Mouse (Mus musculus) G1E (cell line): ENCODE measurements around the gene Cux1. TPM values are rescaled to one million over a fixed set of nuclear protein-coding genes. Genes with fewer than 3 reads are reported as not detected.
"Not testable (repeated sequence)": the region's sequence is repeated elsewhere in the genome, so short reads cannot be mapped to it uniquely, and the experiment has no call there.

Experiments
- ATAC-seq: 2 replicates; pipeline ENCODE4 v1.8.0; 2016; ENCODE audit warnings: mild to moderate bottlenecking; ENCODE audit not compliant: insufficient number of reproducible peaks, poor library complexity, low FRiP score, severe bottlenecking; ENCODE audit errors: extremely low read depth
- DNase-seq: peaks from one replicate; pipeline ENCODE4 v3.0.0; 2012; ENCODE audit warnings: low spot score
- H3K27me3 ChIP-seq: 2 replicates; pipeline ENCODE4 v1.6.1; 2012; ENCODE audit warnings: mild to moderate bottlenecking, low read length, inconsistent platforms; ENCODE audit not compliant: insufficient read depth
- H3K36me3 ChIP-seq: replicated peaks from 2 replicates; pipeline ENCODE3; 2012; ENCODE audit warnings: mild to moderate bottlenecking, inconsistent platforms
- H3K4me1 ChIP-seq: 2 replicates; pipeline ENCODE4 v1.6.1; 2012; ENCODE audit warnings: low read depth, low read length, inconsistent platforms, mixed read lengths; ENCODE audit not compliant: insufficient read depth
- H3K4me3 ChIP-seq: 2 replicates; pipeline ENCODE4 v1.5.1; 2012; ENCODE audit warnings: low read depth, mild to moderate bottlenecking, inconsistent platforms, low read length, moderate library complexity, mixed read lengths
- H3K9me3 ChIP-seq: replicated peaks from 2 replicates; pipeline ENCODE4 v1.6.1; 2012; ENCODE audit warnings: inconsistent platforms
- CTCF ChIP-seq: IDR thresholded peaks from 2 replicates; pipeline ENCODE4 v1.5.1; 2012; ENCODE audit warnings: low read depth, low read length, inconsistent platforms, mixed read lengths
- GATA1 ChIP-seq: IDR thresholded peaks from 2 replicates; pipeline ENCODE4 v1.6.1; 2012; ENCODE audit warnings: borderline replicate concordance, low read length, inconsistent platforms, mixed read lengths
- GATA2 ChIP-seq: IDR thresholded peaks from 2 replicates; pipeline ENCODE4 v1.6.1; 2012; ENCODE audit warnings: low read depth, low read length, inconsistent platforms, borderline replicate concordance
- POLR2AphosphoS5 ChIP-seq: IDR thresholded peaks from 2 replicates; pipeline ENCODE4 v1.6.1; 2012; ENCODE audit warnings: low read depth, low read length, inconsistent platforms; ENCODE audit not compliant: insufficient replicate concordance
- TAL1 ChIP-seq: conservative IDR thresholded peaks from 2 replicates; pipeline ENCODE4 v1.6.1; 2012; ENCODE audit warnings: low read depth, low read length, inconsistent platforms, mixed read lengths
- polyA plus RNA-seq: library from polyadenylated mRNA; stranded (reverse); fragments of >175 nt; gene quantifications from 2 replicates; pipeline ENCODE4 v1.2.3, GENCODE M21; 2012
- total RNA-seq, 2 experiments: library from RNA; stranded (forward) in 1 of 2; stranded (reverse) in 1 of 2; fragments of 200-1000 nt in 1 of 2; fragments of >200 nt in 1 of 2; fragmentation: Nextera tagmentation in 1 of 2; gene quantifications; 2 replicates each; pipeline ENCODE4 v1.2.3; 2014 to 2017

Gene Cux1
- total and polyA plus RNA-seq, 3 experiments: 0.03 to 0.11 TPM; not detected in 1

DNA sequence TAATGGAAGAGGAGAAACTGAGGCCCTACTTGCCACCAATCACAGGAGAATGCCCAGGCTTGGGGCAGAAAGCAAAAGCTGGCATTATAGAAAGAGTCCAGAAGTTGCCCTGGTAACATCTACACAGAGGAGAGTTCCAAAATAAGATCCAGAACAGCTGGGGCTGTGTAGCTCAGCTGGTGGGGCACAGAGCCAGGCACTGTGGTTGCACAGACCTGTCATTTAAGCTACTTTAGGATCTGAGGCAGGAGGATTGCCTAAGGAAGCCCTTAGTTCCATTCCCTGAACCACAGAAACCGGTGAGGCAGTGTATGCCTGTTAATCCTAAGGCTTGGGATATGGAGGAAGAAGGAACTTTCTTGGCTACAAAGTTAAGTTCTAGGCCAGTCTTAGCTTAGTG, 92.1 kb downstream of the Cux1 start:
- Histone ChIP-seq H3K4me1 (no peaks in the 10 kb centered on the region), H3K27me3 (peaks cover 2% of the 10 kb centered on the region; the same call in 1 of the 2 replicates), H3K9me3 (no peaks in the 10 kb centered on the region), H3K36me3 (no peaks in the 10 kb centered on the region), H3K4me3 (no peak overlapping the region)
- TF ChIP-seq CTCF (no peak), POLR2AphosphoS5 (no peak)
- DNase-seq: no peak
- ATAC-seq: no peak

DNA sequence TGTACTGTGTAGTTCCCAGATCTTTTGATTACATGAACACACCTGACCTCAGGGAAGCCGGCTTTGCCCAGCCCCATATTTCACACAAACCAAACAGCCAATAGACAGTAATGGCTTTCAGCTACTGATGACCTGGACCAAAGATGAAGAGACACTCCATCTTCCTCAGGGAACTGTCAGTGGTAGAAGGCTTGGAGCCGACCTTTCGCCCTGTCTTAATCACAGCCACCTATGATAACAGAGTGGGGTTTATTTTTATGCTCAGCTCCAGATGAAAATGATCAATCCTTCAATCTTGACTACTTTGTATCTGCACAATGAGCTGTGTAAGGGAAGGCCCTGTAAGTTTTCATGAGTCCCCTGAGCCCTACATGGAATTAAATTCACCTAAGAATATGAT, 93.2 kb downstream of the Cux1 start:
- Histone ChIP-seq H3K36me3 (no peaks in the 10 kb centered on the region), H3K9me3 (no peaks in the 10 kb centered on the region), H3K4me3 (no peak overlapping the region), H3K27me3 (peaks cover 7% of the 10 kb centered on the region; the same call in 1 of the 2 replicates), H3K4me1 (no peaks in the 10 kb centered on the region)
- DNase-seq: no peak
- TF ChIP-seq CTCF (no peak), GATA1 (no peak), GATA2 (no peak), POLR2AphosphoS5 (no peak), TAL1 (no peak)
- ATAC-seq: no peak

DNA sequence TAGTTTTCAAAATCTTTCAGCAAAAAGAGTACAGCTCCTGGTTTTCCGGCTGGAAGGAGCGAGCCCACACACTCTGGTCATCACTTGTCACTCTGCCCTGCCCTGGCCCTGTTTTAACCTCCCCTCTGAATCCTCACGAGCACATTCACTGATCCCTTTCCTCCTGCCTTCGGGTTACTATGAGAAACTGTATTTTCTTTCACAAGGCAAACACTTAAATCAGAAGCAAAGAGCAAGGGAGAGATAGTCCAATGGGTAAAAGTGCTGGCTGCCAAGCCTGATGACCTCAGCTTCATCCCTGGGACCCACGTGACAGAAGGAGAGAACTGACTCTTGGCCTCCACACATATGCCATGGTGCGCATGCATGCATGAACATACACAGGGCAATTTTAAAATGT, 94.0 kb downstream of the Cux1 start:
- ATAC-seq (no peak), DNase-seq (no peak)
- Histone ChIP-seq H3K4me1 (no peaks in the 10 kb centered on the region), H3K27me3 (peaks cover 8% of the 10 kb centered on the region; the same call in 1 of the 2 replicates), H3K9me3 (no peaks in the 10 kb centered on the region), H3K36me3 (no peaks in the 10 kb centered on the region), H3K4me3 (no peak overlapping the region)
- TF ChIP-seq TAL1 (no peak), CTCF (no peak), POLR2AphosphoS5 (no peak), GATA1 (no peak), GATA2 (no peak)

DNA sequence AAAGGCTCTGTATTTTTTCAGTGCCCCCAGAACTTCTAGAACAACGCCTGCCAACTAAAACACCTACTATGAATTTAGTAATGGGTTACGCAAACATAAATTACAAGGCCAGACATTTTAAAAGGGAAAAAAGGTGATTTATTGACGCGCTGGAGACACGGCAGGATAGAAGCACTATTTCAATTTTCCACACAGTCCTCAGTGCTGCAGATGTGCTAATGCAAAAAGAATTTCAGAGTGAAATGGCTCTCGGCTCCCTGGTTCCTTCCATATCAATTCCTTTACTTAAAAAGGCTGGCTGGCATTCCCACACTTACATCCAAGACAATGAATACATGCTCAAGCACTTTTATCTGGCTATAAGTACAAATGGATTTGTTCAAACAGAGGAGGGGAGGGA, 94.4 kb downstream of the Cux1 start:
- DNase-seq (no peak), ATAC-seq (no peak)
- Histone ChIP-seq H3K4me1 (no peaks in the 10 kb centered on the region), H3K36me3 (no peaks in the 10 kb centered on the region), H3K27me3 (peaks cover 8% of the 10 kb centered on the region; the same call in 1 of the 2 replicates), H3K4me3 (no peak overlapping the region), H3K9me3 (no peaks in the 10 kb centered on the region)
- TF ChIP-seq POLR2AphosphoS5 (no peak), GATA1 (no peak), TAL1 (no peak), GATA2 (no peak), CTCF (no peak)

DNA sequence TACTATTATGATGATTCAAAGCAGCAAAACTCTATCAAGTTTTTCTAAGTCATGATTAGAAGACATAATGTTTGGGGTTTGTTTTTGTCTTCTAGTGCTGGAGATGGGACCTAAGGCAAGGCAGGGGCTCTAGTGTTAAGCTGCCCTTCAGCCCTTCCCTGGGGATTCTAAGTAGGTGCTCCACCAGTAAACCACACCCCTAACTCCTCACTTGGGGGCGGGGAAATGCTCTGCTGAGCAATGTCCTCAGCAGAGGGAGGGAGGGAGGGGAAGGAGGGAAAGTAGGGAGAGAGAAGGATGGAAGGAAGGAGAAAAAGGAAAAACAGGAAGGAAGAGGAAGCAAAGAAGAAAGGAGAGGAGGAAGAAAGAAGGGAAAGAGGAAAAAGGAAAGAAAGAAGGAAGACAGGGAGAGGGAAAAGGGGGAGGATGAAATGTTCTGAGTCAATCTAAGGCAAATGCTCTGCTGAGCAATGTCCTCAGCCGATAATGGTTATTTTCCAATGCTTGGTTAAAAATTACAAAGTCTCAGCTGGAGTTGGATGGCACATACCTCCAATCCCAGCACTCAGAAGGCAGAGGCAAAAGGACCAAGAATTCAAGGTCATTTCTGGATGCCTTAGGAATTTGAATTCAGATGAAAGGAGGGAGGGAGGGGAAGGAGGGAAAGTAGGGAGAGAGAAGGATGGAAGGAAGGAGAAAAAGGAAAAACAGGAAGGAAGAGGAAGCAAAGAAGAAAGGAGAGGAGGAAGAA, 96.1 kb downstream of the Cux1 start:
- not testable (repeated sequence) for H3K4me3 ChIP-seq, H3K9me3 ChIP-seq, DNase-seq, ATAC-seq, H3K4me1 ChIP-seq, H3K27me3 ChIP-seq, H3K36me3 ChIP-seq

DNA sequence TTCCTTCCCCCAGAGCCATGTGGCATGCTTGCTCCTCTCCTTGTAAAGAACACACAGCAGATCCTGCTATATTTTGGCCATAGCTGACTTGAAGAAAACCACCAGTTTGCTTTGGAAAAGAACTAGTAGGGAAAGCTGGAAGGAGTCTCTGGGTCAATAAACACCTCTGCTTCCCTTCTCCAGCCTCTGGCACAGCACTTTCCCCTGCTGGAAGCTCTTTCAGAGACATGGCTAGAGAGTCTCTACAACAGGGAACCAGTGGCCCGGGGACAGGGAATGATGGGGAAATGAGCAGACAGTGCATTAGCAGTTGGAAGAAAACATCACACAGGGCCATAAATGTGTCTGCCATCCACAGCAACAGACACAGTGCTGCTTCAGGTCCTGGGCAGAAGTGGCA, 98.0 kb downstream of the Cux1 start:
- Histone ChIP-seq H3K4me3 (no peak overlapping the region), H3K9me3 (no peaks in the 10 kb centered on the region)

More for the DNA sequence above, 98.0 kb downstream of the Cux1 start:
- H3K4me1 ChIP-seq: no peaks in the 10 kb centered on the region
- no peak for DNase-seq
- no peaks in the 10 kb centered on the region for H3K36me3 ChIP-seq
- ATAC-seq: no peak
- peaks cover 6% of the 10 kb centered on the region; the same call in 1 of the 2 replicates for H3K27me3 ChIP-seq
- no peak for TF ChIP-seq GATA2
- no peak for TF ChIP-seq CTCF
- TF ChIP-seq TAL1: no peak
- no peak for TF ChIP-seq GATA1
- TF ChIP-seq POLR2AphosphoS5: no peak
